Mouse (Mus musculus) neural tube, embryonic 11.5 days (tissue): ENCODE data around the gene Tfb2m. TPM values are rescaled to one million over a fixed set of nuclear protein-coding genes. Genes with fewer than 3 reads are reported as not detected.

Experiments
- ATAC-seq: fragments of 200-750 bp; cut with Nextera tagmentation; 2 replicates; pipeline ENCODE4 v1.8.0; 2017; ENCODE audit warnings: moderate number of reproducible peaks, mild to moderate bottlenecking, moderate TSS enrichment, moderate library complexity; ENCODE audit not compliant: insufficient read depth, low FRiP score, low TSS enrichment
- DNase-seq: peaks from one replicate; pipeline ENCODE4 v3.0.0-alpha.2; 2015; ENCODE audit warnings: low spot score
- H3K27ac ChIP-seq: fragments of 300-500 bp; sonication (generic); 2 replicates; pipeline ENCODE4 v1.5.1; 2014; ENCODE audit warnings: low read depth, mild to moderate bottlenecking, low read length
- H3K27me3 ChIP-seq: fragments of 300-500 bp; sonication (generic); 2 replicates; pipeline ENCODE4 v1.6.1; 2014; ENCODE audit warnings: mild to moderate bottlenecking, low read length, mixed read lengths; ENCODE audit not compliant: control insufficient read depth, insufficient read depth
- H3K36me3 ChIP-seq: fragments of 300-500 bp; sonication (generic); 2 replicates; pipeline ENCODE4 v1.6.1; 2014; ENCODE audit warnings: mild to moderate bottlenecking, low read length, moderate library complexity, mixed read lengths; ENCODE audit not compliant: control insufficient read depth, insufficient read depth
- H3K4me1 ChIP-seq: fragments of 300-500 bp; sonication (generic); 2 replicates; pipeline ENCODE4 v1.6.1; 2014; ENCODE audit warnings: low read length, mixed read lengths; ENCODE audit not compliant: control insufficient read depth, insufficient read depth
- H3K4me2 ChIP-seq: fragments of 300-500 bp; sonication (generic); 2 replicates; pipeline ENCODE4 v1.6.1; 2014; ENCODE audit warnings: low read depth, mild to moderate bottlenecking, moderate library complexity
- H3K4me3 ChIP-seq: fragments of 300-500 bp; sonication (generic); 2 replicates; pipeline ENCODE4 v1.5.1; 2014; ENCODE audit warnings: low read depth, low read length
- H3K9ac ChIP-seq: fragments of 300-500 bp; sonication (generic); 2 replicates; pipeline ENCODE4 v1.6.1; 2014; ENCODE audit warnings: mild to moderate bottlenecking, low read length
- H3K9me3 ChIP-seq: fragments of 300-500 bp; sonication (generic); 2 replicates; pipeline ENCODE4 v1.6.1; 2016; ENCODE audit warnings: low read length; ENCODE audit not compliant: control insufficient read depth
- WGBS: fragments of 180-500 bp; shearing (Covaris S2); extraction: QIAGEN DNeasy Blood & Tissue Kit; methylation state at CpG from one replicate; pipeline ENCODE4 v1.1.7; 2014; 5-methylcytosine and 5-hydroxymethylcytosine counted together
- polyA plus RNA-seq: library from polyadenylated mRNA; unstranded; fragments of >200 nt; fragmentation: Nextera tagmentation; extraction: Ambion mirVana; gene quantifications from 2 replicates; pipeline ENCODE4 v1.2.1, GENCODE M21; 2014

Tfb2m gene
- polyA plus RNA-seq, 1 experiment from 2014 or later: 29.7 TPM

- H3K27me3 ChIP-seq: no peaks in the 10 kb centered on the region
- no peaks in the 10 kb centered on the region for H3K36me3 ChIP-seq
- DNase-seq (no peak), ATAC-seq (no peak)
- peaks cover 2% of the 10 kb centered on the region; the same call in 1 of the 2 replicates for H3K4me1 ChIP-seq
- H3K9me3 ChIP-seq: no peaks in the 10 kb centered on the region
- H3K4me2 ChIP-seq: no peak overlapping the region
- H3K9ac ChIP-seq: no peak overlapping the region
- H3K27ac ChIP-seq: no peak overlapping the region
- 54% methylated on average over 6 of the region's 6 CpGs for WGBS
- no peak overlapping the region for H3K4me3 ChIP-seq
Observed at GRCm38 (mm10) chr1:179582021-179582433, 36.0 kb upstream of the Tfb2m start.

GRCm38 (mm10) chr1:179581422-179581821 lies 35.4 kb upstream of the Tfb2m start:
- Histone ChIP-seq H3K4me2 (no peak overlapping the region), H3K27ac (no peak overlapping the region), H3K4me3 (no peak overlapping the region), H3K27me3 (no peaks in the 10 kb centered on the region), H3K9ac (no peak overlapping the region), H3K36me3 (no peaks in the 10 kb centered on the region), H3K4me1 (peaks cover 2% of the 10 kb centered on the region; the same call in 1 of the 2 replicates), H3K9me3 (no peaks in the 10 kb centered on the region)
- DNase-seq: no peak
- 82% methylated on average over 10 of the region's 10 CpGs for WGBS
- no peak for ATAC-seq

DNA sequence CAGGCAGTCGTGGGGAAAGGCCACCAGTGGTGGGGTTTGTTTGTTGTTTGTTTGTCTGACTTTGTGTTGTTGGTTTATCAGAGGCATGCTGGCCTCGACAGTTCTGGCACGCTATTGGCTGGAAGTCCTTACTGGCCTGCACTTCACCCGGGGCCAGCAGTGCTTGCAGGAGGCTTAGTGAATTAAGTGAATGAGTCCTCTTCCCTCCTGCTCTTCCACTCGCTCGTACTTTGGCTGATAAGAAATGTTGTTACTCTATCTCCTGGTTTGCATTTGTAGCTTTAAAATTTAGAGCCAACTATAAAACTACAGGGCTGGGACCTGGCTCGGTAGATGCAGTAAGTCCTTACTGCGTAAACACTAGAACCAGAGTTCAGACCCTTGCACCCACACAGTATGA lies 34.1 kb upstream of the Tfb2m start:
- no peaks in the 10 kb centered on the region for H3K36me3 ChIP-seq
- no peak overlapping the region for H3K27ac ChIP-seq
- H3K4me2 ChIP-seq: no peak overlapping the region
- no peak overlapping the region for H3K9ac ChIP-seq
- peaks cover 2% of the 10 kb centered on the region; the same call in 1 of the 2 replicates for H3K4me1 ChIP-seq
- DNase-seq: no peak
- no peak overlapping the region for H3K4me3 ChIP-seq
- H3K27me3 ChIP-seq: no peaks in the 10 kb centered on the region
- ATAC-seq: no peak
- 76% methylated on average over 8 of the region's 8 CpGs for WGBS
- no peaks in the 10 kb centered on the region for H3K9me3 ChIP-seq

DNA sequence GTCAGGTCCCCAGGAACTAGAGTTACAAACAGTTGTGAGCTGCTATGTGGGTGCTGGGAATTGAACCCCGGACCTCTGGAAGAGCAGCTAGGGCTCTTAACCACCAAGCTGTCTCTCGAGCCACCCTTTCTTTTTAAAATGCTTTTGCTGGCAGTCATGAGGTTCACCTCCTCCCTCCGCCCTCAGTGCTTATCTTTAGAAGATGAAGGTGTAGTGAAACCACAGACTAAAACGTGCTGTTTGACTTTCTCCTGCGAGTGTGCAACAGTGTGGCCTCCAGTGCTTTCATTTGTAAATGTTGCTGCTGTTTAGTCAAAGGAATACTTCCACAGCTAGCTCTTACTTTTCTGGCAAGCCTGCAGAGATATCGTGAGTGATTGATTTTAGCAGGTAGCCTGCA lies 32.6 kb upstream of the Tfb2m start:
- ATAC-seq: no peak
- Histone ChIP-seq H3K4me1 (peaks cover 9% of the 10 kb centered on the region; the same call in 1 of the 2 replicates), H3K4me2 (no peak overlapping the region), H3K4me3 (no peak overlapping the region), H3K36me3 (no peaks in the 10 kb centered on the region), H3K27ac (no peak overlapping the region), H3K9ac (no peak overlapping the region), H3K27me3 (no peaks in the 10 kb centered on the region), H3K9me3 (no peaks in the 10 kb centered on the region)
- DNase-seq: no peak
- WGBS: 77% methylated on average over 6 of the region's 6 CpGs

- no peak overlapping the region for H3K4me2 ChIP-seq
- H3K27ac ChIP-seq: no peak overlapping the region
- WGBS: 77% methylated on average over 6 of the region's 6 CpGs
- no peak overlapping the region for H3K9ac ChIP-seq
- H3K27me3 ChIP-seq: no peaks in the 10 kb centered on the region
- no peaks in the 10 kb centered on the region for H3K9me3 ChIP-seq
- DNase-seq (no peak), ATAC-seq (no peak)
- peaks cover 7% of the 10 kb centered on the region; the same call in 1 of the 2 replicates for H3K4me1 ChIP-seq
- no peak overlapping the region for H3K4me3 ChIP-seq
- H3K36me3 ChIP-seq: no peaks in the 10 kb centered on the region
Observed at GRCm38 (mm10) chr1:179573650-179574206, 27.7 kb upstream of the Tfb2m start.

- 85% methylated on average over 4 of the region's 4 CpGs for WGBS
- H3K4me3 ChIP-seq: no peak overlapping the region
- no peak overlapping the region for H3K9ac ChIP-seq
Observed at GRCm38 (mm10) chr1:179571686-179572085, 25.6 kb upstream of the Tfb2m start.

DNA sequence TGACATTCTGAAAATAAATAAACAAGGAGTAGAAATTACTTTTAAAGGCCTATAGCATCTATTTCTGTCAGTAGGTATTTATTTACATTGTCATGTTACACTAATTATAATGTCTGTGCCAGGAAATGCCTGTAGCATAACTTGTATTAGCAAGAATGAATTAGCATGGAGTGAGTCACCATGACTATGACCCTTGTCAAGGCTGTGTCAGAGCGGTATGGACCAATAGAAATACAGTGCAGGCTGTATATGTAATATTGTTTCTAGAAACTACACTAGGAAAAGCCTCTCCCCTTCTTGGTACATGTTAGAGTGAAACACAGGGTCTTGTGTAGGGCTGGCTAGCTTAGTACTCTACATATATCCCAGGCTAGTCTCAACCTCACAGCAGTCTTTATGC lies 24.4 kb upstream of the Tfb2m start:
- no peak for ATAC-seq
- WGBS: 84% methylated on average over 1 of the region's 1 CpGs

More at GRCm38 (mm10) chr1:179571686-179572085, 25.6 kb upstream of the Tfb2m start:
- Histone ChIP-seq H3K4me2 (no peak overlapping the region), H3K27ac (no peak overlapping the region), H3K36me3 (no peaks in the 10 kb centered on the region), H3K27me3 (no peaks in the 10 kb centered on the region), H3K4me1 (peaks cover 9% of the 10 kb centered on the region), H3K9me3 (no peaks in the 10 kb centered on the region)
- ATAC-seq (no peak), DNase-seq (no peak)

DNA sequence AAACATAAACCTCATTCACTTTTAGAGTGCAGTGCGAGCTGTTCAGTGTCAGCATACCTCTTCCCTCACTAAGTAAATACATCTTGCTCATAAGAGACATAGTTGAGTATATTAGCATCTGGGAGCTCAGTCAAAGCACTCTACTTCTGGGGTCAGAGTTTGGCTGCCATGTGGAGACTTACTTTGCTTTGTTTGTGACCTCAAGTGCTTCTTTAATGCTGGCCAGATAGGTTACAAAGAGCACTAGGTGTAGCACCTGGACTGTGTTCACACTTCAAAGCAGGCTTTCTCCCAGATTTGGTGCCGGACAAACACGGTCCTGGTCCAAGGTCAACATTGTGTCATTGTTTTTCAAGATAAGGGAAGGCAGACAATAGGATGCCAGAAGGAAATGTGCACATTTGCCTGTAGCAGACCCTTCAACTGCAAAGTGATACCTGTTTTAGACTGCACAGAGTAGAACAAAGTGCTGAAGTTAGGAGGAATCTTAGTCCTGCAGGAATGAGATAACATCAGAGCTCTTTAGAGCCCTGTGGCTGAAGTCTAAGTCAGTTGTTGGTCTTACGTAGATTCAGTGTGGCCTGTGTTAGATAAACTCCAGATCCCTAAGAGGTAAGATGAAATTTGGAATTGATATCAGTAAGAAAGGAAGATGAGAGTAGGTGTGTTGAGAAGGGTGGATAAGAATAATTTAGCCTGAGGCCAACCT lies 22.8 kb upstream of the Tfb2m start:
- WGBS: 79% methylated on average over 4 of the region's 4 CpGs

More for the DNA sequence above, 24.4 kb upstream of the Tfb2m start:
- H3K27me3 ChIP-seq: no peaks in the 10 kb centered on the region
- no peak overlapping the region for H3K27ac ChIP-seq
- no peaks in the 10 kb centered on the region for H3K9me3 ChIP-seq
- H3K4me3 ChIP-seq: no peak overlapping the region
- no peak for DNase-seq
- no peak overlapping the region for H3K4me2 ChIP-seq
- H3K4me1 ChIP-seq: peaks cover 9% of the 10 kb centered on the region
- no peaks in the 10 kb centered on the region for H3K36me3 ChIP-seq
- no peak overlapping the region for H3K9ac ChIP-seq

GRCm38 (mm10) chr1:179567558-179567957 lies 21.5 kb upstream of the Tfb2m start:
- ATAC-seq (peak; percentile 61; the same call in 1 of the 2 replicates), DNase-seq (peak; percentile 70)
- Histone ChIP-seq H3K9ac (no peak overlapping the region), H3K4me3 (no peak overlapping the region), H3K4me2 (no peak overlapping the region), H3K27me3 (no peaks in the 10 kb centered on the region), H3K27ac (peak overlapping the region; percentile 53; the same call in 1 of the 2 replicates), H3K36me3 (no peaks in the 10 kb centered on the region), H3K4me1 (peaks cover 3% of the 10 kb centered on the region), H3K9me3 (no peaks in the 10 kb centered on the region)
- 50% methylated on average over 7 of the region's 7 CpGs for WGBS

More for the DNA sequence above, 22.8 kb upstream of the Tfb2m start:
- peaks cover 3% of the 10 kb centered on the region for H3K4me1 ChIP-seq
- no peaks in the 10 kb centered on the region for H3K36me3 ChIP-seq
- H3K27me3 ChIP-seq: no peaks in the 10 kb centered on the region
- no peak overlapping the region; the same call in 1 of the 2 replicates for H3K9ac ChIP-seq
- H3K9me3 ChIP-seq: no peaks in the 10 kb centered on the region
- ATAC-seq (no peak), DNase-seq (no peak)
- H3K4me3 ChIP-seq: no peak overlapping the region
- H3K27ac ChIP-seq: no peak overlapping the region
- no peak overlapping the region for H3K4me2 ChIP-seq
